Mouse (Mus musculus) left cerebral cortex, postnatal 36 days (tissue): Measurements from ENCODE around the gene Kpna2. TPM values are rescaled to one million over a fixed set of nuclear protein-coding genes. Genes with fewer than 3 reads are reported as not detected.

Experiments used
- DNase-seq, 2 experiments: peaks; one replicate each; pipeline ENCODE4 v3.0.0; 2021 to 2022; ENCODE audit warnings: low spot score in 2 of 2, mixed read lengths in 1 of 2
- intact Hi-C: fragments of 180-260 bp; cut with DNase I; formaldehyde crosslinking; loops from one replicate; pipeline ENCODE4 v1.15.1; 2025
- total RNA-seq, 2 experiments: library from RNA; stranded (reverse); gene quantifications; 2 replicates each; pipeline ENCODE4 v1.2.3; 2021

Gene Kpna2
- total RNA-seq, result 10 to 100 TPM; 23.0 to 34.0 TPM

DNA sequence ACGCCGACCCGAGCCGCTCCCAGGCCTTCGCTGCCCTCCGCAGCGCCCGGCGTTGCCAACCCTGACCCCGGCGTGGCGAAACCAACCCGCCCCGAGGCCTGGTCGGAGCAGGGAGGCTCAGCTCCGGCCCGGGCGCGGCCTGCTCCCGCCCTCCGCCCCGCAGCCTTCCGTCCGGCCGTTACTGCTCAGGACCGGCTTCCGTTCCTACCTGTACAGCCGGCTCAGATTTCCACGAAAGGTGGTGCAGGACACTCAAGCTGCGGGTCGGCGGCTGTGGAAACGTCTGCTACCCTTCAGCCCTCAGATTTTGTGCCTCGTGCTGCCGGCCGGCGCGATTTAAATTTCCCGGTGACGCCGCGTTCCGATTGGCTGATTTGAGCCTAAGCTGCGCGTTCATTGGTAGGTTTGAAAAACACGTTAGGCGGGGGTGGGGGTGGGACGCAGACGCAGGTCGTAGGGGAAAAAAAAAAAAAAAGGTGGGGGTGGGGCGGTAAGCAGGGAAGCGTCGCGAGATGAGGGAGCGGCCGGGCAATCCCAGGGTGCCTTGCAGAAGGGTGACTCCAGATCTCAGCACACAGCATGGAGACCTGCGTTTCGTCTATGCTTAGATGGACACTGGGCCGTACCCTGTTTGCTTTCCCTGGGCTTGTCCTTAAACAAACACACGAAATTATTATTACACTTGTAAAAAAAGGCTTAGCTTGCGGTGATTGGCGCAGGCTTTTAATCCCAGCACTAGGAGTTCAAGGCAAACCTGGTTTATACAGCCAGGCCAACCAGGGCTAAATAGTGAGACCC lies at the start of gene Kpna2:
Gene Kpna2, minus strand, starts transcription at position 391 of the 798 bp plus-strand sequence.
- intact Hi-C loops, result loop anchor here (5.0 kb wide), 1 partner anchor 212 kb away; the partner anchor contains the start of genes Cep95 and Ddx5
- DNase-seq, result peak; percentile 83 to 89

DNA sequence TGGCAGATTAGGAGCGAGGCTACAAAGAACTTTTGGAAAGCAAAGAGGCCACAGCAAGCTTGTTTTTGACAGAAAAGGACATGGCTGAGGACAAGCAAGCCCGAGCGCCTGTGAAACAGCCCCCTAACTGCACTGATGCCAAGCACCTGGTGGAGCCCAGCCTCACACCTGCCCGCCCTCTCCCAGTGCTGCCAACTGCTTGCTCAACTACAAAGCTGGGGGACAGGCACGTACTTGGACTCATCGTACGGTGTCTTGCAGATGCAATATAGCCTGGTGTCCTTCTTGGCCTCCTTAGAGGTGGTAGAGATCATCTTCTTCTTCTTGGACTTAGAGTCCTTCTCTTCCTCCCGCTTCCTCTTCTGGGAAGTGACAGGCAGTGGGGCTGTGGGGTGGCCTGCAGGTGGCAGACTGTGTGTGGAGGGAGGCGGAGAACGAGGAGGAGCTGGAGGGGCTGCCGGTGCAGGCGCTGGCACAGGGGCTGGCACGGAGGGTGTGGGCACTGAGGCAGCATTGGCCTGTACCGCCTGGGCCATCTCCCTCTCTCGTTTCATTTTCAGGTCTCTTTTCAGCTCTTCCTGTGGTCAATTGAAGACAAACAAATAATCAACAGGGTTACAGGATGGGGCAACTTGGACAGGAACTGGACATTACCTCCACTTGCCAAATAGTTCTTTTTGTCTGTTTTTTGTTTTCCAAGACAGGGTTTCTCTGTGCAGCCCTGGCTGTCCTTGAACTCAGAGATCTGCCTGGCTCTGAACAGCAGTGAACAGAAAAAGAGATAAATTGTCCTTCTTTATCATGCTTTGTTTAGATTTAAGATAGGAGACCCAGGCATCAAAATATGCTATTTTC lies 47.7 kb upstream of the Kpna2 start:
- no peak for DNase-seq
- intact Hi-C loops, result no loop called here

DNA sequence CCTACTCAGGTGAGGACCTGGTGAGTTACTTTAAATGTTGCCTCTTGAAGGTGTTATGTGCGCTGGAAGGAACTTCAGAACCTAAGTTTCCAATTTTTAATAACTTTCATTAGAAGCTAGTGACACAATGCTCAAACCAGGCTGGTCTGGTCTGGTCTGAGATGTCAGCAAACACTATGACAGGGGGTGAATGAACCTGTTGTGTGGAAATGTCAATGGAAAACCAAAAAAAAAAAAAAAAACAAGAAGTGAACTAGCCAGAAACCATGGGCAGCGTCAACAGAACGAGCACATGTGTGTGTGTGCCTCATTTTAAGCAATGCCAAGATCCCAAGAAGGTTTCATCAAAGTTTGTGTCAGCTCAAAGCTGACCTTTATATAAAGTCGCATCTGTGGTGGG lies 46.2 kb upstream of the Kpna2 start:
- intact Hi-C loops, result no loop called here

DNA sequence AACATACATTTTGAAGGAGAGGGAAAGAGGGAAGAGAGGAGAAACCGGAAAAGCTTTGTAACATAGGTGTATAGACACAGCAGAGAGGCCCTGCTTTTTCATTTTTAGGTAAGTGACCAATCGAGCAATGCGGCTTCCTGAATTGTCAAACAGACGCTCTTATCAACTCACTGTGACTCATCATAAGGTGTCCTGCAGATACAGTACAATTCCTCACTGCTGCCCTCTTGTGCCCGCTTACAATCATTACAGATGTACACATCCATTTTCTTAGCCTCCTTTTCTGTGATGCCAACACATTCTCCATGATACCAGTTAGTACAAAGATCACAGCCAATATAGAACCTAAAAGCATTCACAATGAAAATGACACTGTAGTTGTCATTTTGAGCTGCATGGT lies 45.0 kb upstream of the Kpna2 start:
- peak; percentile 60 to 70 for DNase-seq
- intact Hi-C loops, result no loop called here

More for the DNA sequence above, 46.2 kb upstream of the Kpna2 start:
- DNase-seq, result no peak

DNA sequence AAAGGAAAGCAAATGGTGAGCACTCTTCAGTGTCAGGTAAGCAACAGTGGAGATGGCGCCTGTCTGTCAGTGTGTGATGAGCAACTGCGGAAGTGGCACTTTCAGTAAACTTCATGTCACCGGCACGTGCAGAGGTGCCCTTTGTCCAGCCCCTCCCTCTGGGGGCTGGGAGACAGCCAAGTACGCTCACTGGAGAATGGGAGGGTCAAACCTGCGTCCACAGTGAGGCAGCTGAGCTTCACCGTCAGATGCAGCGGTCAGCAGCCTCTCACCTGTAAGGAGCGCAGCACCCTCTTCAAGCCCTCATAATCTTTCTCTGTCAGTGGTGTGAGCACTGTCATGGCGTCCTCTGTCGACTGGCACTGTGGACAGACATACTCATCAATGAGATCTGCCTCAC lies 44.0 kb upstream of the Kpna2 start:
- intact Hi-C loops, result no loop called here
- no peak for DNase-seq

DNA sequence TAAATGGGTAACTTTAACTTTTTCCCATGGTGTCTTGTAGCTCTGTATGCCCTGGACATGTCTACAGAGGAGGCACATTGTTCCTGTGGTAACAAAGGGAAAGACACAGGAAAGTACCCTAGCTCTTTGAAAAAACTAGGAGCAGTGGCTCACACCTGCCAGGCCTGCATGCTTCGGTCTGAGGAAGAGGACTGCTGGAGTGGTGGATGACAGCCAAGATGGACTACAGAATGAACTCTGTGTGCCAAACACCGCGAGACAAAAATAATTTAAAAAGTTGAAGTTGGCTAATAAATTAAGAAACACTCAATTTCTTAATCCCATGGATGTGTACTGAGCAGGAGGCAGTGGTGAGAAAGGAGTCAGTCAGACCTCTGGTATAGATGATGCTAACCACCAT lies 42.1 kb upstream of the Kpna2 start:
- intact Hi-C loops, result no loop called here
- no peak for DNase-seq

DNA sequence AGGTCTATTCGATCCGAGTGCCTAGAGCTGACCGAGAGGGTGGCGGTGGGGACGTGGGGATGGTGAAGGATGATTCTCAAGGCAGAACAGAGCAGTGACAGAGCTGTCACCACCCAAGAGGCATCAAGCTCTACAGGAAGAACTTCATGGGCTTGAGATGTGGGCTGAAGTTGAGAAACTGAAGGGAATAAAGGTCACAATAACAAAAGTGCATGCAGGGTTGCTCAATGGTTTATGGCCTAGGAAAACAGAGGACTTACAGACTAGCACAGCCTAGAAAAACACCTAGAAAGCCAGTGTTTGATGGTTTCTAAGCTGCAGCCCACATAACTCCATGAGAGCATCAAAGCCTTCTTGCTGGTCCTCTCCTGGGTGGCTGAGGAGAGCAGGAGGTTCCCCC lies 40.1 kb upstream of the Kpna2 start:
- DNase-seq, result no peak

DNA sequence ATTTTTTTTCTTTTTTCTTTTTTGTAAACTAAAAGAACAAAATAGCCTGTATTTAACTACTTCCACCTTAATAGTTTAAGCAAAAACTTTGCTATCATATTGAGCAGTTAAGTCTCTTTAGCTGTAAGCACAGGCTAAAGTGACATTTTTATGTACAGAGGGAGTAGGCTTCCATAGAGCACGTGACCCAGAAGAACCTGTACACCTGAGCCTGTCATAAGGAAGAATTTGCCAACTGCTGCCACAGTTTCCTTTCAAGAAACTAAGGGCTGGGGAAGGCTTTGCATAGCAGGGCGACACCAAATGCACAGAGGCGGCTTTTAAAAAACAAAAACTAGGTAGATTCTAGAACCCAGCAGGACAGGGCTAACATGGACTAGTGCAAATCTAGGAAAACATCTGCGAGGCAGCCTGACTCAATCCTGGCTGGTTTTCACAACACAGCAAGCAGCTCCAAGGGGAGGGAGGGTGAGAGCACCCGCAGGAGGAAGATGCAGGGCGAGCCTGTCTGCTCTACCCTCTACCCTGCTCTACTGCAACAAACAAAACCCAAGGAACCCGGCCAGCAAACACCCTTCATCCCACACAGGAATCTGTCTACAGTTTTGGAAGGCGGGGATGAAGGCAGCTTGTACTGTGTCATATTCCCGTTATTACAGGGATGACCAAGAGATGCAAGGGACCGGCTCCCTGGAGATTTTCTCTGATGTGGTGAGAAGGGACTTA lies 34.9 kb upstream of the Kpna2 start:
- intact Hi-C loops, result no loop called here
- no peak for DNase-seq

More for the DNA sequence above, 40.1 kb upstream of the Kpna2 start:
- intact Hi-C loops, result no loop called here

DNA sequence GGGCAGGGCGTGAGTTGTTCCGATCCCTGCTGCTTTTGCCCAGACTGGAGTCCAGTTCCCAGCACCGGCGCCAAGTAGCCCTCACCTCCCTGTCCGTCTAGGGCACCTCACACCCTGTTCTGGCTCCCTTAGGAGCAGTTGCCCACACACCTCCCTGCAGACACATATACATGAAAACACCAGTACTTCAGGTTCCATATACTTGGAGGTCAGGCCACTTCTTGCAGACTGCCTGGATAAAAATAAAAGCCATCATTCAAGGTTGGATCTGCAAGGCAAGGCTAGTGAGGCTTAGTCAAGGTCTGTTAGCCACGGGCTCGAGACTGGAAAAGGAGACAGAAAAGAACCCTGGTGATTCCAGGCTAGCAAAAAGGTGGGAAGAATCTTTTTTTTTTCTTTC lies 32.3 kb upstream of the Kpna2 start:
- DNase-seq, result no peak
- intact Hi-C loops, result no loop called here

DNA sequence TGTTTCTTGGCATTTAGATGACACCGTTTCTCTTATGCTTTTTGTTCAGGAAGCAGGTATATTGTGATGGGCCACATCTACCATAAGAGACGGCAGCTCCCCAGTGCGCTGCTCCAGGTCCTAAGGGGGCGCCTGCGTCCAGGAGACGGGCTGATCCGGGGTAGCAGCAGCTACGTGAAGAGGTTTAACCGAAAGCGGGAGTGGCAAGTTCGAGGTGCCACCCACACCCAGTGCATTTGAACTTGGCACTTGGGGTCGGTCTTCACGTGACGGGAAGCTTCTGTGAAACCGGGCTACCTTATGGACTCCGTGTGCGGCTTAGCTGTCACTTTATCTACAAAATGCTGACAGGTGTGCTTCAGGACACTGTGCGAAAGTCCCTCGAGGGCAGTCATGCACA lies 30.2 kb upstream of the Kpna2 start:
- DNase-seq, result no peak
- intact Hi-C loops, result no loop called here

DNA sequence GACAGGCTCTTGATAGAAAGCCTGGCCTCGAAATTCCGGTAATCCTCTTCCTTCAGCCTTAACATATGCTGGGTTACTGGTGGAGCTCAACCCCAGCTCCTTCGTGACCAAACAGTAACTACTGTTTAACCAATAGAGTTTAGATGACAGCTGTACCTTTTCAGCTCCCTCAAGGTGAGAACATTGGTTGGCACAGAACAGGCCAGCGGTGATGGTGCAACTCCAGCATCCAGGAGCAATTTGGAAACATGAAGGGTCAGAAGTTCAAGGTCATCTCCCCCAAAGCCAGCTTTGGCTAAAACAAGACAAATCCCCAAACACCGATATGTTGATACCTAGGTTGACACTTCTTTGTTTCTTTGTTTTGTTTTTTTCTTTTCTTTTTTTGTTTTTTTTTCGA lies 29.4 kb upstream of the Kpna2 start:
- intact Hi-C loops, result no loop called here
- DNase-seq, result no peak

DNA sequence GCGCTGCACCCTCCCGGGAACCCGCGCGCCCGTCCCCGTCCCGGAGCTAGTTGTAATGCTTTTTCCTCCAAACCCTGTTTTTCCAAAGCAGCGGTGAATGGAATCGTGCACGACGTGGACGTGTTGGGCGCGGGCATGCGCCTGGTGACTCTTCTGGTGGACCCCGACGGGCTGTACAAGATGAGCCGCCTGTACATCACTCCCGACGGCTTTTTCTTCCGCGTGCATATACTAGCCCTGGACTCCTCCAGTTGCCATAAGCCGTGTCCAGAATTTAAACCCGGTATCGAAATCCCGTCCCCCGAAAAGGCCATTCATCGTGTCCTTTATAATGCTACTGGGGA lies 28.9 kb upstream of the Kpna2 start:
- DNase-seq, result no peak
- intact Hi-C loops, result no loop called here

DNA sequence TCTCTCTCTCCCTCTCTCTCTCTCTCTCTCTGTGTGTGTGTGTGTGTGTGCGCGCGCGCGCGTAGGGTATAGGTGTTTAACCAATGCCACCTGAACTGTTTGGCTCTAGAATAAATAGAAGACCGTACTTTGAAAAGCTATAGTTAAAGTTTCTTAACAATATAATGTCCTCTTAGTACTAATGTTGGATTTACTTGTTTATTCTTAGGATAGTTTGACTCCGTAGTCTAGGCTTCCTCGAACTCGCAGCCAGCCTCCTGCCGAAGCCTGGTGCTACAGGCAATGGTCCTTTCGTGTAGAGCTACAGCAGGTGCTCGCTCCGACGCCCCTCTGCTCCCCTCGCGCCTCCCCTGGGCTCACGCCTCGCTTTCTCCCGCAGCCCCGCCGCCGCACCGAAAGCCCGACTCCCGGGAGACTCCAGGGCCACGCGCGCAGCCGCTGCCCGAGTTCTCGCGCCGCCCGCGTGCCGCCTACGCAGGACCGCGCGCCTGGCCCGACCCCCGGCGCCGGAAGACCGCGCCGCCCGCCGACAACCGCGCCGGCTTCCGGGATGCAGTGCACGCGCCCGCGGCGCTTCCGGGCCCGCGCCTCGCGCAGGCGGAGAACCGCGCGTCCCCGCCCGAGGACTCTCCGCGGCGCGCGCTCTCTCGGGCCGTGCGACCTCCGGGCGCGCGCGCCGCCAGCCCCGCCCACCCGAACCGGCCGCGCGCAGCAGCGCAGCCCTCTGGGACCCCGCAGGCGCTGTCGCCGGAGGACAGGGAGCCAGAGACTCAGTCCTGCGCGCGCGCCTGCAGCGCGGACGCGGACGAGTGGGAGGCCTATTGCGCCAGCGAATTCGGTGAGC lies 28.3 kb upstream of the Kpna2 start:
- intact Hi-C loops, result no loop called here
- peak; percentile 88 to 92 for DNase-seq

DNA sequence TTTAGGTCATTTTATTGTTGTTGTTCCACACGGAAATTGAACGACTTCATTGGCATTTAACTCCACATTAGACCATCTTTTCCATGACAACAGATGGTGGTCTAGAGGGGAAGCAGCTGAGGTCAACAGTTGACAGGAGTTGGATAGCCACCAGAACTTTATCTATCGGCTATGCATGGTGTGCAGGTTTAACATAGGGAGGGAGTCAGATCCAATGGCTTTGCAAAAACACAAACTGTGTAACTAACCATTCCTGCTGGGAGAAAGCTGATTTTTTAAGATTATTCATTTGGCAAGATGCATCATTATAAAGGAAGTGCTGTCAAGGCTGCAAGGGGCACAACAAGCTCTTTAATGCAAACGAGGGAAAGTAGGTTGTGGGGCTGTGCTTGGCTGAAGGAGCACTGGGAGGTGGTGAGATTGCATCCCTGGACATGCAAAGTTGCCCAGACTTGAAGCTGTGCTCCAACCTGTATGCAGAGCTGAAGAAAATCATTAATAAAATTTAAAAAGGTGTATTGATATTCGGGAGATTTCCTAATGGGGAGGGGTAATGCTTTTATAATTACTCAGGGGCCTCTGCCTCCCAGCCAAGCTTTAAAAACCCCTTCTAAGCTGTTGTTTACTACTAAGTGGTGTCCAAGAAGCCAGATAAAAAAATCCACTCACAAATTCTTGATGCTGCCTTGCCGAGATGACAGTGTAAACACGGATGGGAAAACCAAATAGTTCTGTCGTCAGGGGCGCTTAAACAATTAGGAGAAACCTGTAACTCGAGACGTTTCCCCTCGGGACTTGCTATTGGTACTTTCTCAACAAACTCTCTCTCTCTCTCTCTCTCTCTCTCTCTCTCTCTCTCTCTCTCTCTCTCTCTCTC lies 27.5 kb upstream of the Kpna2 start:
- intact Hi-C loops, result no loop called here

DNA sequence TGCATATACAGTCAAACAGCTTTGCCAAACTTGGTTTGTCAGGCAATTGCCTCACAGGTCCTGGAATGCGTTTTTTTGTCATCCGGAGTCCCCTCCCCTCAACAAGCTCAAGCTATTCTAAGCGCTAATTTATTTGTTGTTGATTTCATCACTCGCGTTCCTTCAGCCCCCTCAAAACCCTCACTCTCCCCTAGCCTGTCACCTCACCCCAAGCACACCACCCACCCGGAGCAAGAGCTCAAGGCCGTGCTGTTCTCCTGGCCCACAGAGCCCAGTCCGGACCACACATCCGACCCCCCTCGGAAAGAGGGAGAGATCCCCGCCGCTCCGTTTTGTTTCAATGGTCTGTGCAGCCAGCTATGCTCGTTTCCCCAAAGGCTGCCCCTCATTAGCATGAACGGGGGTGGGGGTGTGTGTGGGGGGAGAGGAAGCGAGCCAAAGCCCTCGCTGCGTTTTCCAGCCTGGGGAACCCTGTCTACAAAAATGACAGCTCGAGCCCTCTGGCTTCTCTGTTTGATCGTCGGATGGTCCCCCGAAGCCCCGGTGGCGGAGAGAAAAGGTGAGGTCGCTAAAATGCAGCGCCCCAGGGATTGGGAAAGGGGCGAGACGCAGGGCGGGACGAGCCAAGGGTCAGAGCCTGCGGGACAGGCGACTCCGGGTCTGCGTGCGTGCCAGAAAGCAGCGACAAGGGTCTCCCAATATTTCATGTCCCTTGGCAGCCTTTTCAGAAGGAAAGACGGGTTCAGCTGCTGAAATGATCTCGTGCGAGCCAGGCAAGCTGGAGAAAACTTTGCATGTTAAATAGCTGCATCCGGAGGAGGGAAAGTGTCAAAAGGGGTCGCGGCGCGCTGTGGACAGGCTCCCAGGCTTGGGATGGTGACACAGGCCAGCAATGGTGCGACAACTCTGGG lies 26.3 kb upstream of the Kpna2 start, which contains the start of gene 1810010H24Rik:
Gene 1810010H24Rik, plus strand, starts transcription at position 271 of the 911 bp plus-strand sequence.
- no peak for DNase-seq
- intact Hi-C loops, result no loop called here

More for the DNA sequence above, 27.5 kb upstream of the Kpna2 start:
- DNase-seq, result no peak

DNA sequence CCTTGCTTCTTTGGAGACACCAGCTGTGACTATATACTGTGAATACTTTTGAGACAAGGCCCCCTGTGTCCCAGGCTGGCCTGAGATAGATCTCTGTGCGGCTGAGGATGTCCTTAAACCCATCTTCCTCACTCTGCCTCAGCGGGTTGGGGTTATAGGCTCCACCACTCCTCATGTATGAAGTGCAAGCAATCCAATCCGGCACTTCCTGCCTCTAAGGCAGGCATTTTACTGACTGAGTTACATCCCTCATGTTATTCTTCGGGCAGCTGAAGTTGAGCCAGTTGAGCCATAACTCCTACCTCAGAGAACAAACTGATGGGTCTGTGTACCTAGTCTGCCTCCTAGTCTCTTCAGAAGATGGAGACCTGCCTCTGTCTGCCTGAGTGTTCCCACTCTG lies 25.1 kb upstream of the Kpna2 start:
- intact Hi-C loops, result no loop called here
- no peak for DNase-seq

DNA sequence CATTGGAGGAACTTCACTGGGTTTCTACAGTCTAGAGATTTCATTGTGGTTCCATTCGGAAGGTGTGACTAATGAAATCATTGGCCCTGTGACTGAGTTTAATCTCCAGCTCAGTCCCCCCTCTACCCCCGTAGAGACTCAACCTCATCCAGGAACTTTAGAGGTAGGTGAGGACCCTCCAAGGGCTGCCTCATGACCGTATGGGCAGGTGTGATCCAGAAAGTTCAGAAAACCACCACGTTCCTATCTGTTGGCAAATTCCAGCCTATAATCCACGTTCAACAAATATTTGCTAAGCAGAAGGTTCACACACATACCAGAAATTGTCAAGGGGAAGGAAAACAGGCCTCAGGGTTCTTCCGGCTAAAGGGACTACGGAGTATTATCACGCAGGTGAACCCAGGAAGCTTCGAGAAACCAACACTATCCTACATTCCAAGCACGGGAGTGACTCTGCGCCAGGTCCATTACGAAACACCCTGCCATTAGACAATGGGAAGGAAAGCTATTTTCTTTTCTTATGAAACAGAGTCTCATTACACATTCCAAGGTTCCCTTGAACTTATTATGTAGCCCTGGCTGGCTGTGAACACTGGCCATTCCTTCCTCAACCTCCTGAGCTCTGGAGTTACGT lies 22.8 kb upstream of the Kpna2 start:
- intact Hi-C loops, result no loop called here
- DNase-seq, result no peak
